Mouse (Mus musculus) cerebellum, postnatal 4 days (tissue): ENCODE results near the gene Apeh.

ENCODE experiments used
- DNase-seq, 2 experiments: peaks; one replicate each; pipeline ENCODE4 v3.0.0; 2022; ENCODE audit warnings: low spot score in 2 of 2, mixed read lengths in 1 of 2

Gene Apeh

DNA sequence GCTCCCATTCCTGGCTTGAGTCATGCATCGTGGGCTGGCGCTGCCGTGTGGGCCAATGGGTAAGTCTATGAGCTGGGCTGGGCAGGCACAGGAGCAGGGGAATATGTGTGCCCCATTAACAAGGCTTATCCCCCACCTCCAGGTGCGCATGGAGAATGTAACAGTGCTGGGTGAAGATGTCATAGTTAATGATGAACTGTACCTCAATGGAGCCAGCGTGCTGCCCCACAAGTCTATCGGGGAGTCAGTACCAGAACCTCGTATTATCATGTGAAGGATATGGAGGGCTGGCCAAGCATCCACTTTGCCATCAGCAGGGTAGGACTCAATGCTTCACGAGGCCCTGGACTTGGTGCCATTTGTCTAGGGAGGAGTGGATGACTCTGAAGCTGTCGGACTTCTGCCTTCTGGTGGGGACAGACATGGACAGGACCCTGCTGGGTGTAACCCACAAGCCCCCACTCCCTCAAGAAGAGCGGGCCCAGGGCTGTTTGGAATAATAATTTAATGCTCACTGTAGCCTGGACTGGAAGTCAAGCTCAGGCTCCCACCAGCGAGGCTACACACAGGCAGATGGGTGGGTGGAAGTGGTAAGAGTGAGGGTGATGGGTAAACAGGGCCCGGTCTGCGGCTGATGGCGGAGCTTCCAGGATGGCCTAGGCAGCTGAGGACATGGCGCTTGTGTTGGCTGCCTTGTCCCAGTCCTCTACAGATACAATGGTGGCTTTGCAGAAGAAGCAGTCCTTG lies 43.0 kb downstream of the Apeh start:
- DNase-seq = no peak

DNA sequence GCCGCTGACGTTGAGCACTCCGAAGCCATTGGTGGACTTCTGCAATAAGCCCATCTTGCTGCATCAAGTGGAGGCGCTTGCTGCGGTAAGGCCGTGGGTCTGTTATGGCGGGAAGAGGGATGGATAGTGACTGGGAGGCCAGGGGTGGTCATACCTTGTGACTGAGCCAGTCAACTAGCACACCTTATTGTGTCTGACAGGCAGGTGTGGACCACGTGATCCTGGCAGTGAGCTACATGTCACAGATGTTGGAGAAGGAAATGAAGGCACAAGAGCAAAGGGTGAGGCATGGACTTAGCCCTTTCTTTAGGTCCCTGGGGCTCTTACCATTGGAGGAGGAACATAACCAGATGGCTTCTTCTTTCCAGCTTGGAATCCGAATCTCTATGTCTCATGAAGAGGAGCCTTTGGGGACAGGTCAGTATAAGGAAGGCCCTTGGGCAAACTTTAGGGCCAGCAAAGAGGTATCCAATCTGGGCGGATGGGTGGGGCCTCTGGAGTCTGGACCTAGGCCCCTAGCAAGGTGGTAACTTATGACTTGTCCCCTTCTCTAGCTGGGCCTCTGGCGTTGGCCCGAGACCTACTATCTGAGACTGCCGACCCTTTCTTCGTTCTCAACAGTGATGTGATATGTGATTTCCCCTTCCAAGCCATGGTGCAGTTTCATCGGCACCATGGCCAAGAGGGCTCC lies 44.7 kb downstream of the Apeh start:
- no peak for DNase-seq

DNA sequence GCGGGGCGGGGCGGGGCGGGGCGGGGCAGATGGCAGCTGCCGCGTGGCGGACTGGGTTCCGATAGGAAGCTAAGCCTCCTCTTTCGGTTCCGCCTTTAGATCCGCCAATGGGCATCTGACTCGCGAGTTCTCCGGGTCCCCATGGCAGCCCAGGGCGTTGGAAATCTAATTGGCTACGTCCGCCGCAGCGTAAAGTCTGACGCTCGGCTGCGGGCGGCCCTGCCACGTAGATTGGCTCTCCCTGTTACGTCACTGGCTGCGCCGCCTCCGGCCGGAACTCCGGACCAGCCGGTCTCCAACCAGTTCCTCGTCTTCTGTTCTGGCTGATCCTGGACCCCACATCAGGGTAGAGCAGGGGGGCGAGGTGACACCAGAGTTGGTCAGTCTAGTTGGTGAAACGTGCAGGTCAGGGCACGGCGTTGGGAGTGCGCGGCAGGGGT lies 45.4 kb downstream of the Apeh start, which contains the start of gene Gmppb:
Gene Gmppb, plus strand, starts transcription at position 227 of the 440 bp plus-strand sequence.
- peak; percentile 84 to 92 for DNase-seq

DNA sequence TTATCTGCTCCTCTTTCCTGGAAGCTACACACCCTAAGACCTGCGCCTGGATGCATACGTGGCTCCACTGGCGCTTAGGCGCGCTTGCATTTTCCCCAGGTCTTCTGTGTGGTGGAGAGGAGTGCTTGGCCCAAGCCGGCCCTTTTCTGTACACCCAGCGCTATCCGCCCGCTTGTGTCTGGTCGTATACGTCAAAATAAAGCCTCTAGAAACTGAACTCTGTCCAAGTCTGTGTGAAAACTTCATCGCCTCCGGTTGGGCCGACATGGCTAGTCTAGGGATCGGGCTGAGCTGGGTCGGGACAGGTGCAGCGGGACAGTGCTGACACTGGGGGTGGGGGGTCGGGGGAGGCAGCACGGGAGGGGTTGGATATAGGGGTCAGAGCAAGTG lies 45.8 kb downstream of the Apeh start:
- no peak for DNase-seq

- DNase-seq = no peak
These were observed 46.5 kb downstream of the Apeh start for GRCm38 (mm10) chr9:108047601-108048565.

DNA sequence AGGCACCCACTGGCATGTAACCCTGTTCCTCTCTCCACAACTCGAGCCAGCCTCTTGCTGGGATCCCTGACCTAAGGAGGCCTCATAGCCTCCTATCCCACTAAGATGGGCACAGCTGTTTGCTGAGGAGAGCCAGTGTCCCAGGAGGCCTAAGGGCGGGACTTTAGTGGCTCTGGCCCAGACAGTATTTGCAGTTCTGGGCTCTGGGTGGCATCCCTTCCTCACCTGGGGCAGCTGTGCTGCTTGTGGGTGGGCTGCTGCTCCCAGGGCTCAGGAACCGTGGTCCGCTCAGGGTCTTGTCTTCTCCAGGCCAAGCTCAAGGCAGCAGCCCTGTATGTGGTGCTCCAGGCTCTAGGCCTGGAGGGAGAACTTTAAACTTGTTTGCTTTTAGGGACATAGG lies 47.8 kb downstream of the Apeh start:
- DNase-seq = no peak

GRCm38 (mm10) chr9:108044751-108045492 lies 49.5 kb downstream of the Apeh start:
- no peak for DNase-seq
